Mouse (Mus musculus): Measurements from ENCODE around the gene Specc1. TPM values are rescaled to one million over a fixed set of nuclear protein-coding genes. Genes with fewer than 3 reads are reported as not detected.

Gene Specc1
- polyA plus RNA-seq, 1 experiment = 2.1 TPM

DNA sequence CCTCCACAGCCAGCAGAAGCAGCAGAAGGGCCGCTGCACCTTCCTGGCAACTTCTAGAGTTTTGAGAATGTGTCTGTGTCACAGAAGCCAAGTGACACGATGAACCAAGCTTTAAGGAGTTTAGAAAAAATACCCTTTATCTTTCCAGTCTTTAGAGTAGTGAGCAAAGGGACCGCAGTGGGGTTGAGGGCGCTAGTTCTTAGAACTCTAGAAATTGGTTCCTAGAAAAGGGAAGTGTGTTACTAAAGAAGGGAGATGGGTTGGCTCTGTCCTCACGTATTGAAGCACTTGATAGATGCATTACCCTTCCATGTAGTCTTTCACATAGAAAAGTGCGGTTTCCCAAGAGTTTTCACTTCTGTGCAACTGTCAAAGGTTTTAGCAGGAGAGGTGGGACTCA is 191.9 kb downstream of the Specc1 start:
- Histone ChIP-seq H3K36me3 (ENCODE audit: control insufficient read depth, insufficient read depth, low read length) (no peaks in the 10 kb centered on the region), H3K27me3 (ENCODE audit: control insufficient read depth, insufficient read depth, low read length) (no peaks in the 10 kb centered on the region), H3K27ac (ENCODE audit: control insufficient read depth, insufficient read depth, low read length) (no peak overlapping the region), H3K4me3 (ENCODE audit: control insufficient read depth, insufficient read depth, low read length) (no peak overlapping the region), H3K4me1 (replicated peaks; ENCODE audit: control insufficient read depth, insufficient read depth, low read length) (no peaks in the 10 kb centered on the region)
- no peak for DNase-seq
- WGBS = 9% methylated on average over 6 of the region's 6 CpGs
- TF ChIP-seq CTCF (IDR thresholded peaks at IDR 0.05; ENCODE audit: borderline replicate concordance, control insufficient read depth, extremely low read depth, insufficient read depth, low read length, poor library complexity) (no peak), POLR2A (IDR thresholded peaks at IDR 0.05; ENCODE audit: control insufficient read depth, extremely low read depth, insufficient read depth, low read length, poor library complexity) (no peak)

DNA sequence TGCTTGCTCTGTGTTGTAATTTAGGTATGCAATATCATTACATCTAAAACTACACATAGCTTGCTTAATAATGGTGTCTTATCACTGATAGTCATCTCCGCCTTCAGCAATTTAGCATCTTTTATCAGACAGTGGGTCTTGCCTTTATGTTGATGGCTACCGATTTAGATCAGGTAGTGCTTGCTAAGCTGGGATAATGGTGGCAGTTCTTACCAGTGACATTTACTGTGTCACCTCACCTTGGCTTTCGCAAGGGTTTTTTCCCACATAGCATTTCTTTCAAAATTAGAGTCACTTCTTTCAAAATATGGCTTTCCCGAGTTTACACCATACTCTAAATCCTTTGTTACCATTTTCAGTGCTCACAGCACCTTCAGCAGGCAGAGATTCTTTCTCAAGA is 196.5 kb downstream of the Specc1 start:
- no peaks in the 10 kb centered on the region for H3K27me3 ChIP-seq (ENCODE audit: control insufficient read depth, insufficient read depth, low read length)
- no peaks in the 10 kb centered on the region for H3K36me3 ChIP-seq (ENCODE audit: control insufficient read depth, insufficient read depth, low read length)
- no peak overlapping the region for H3K27ac ChIP-seq (ENCODE audit: control insufficient read depth, insufficient read depth, low read length)
- no peak overlapping the region for H3K4me3 ChIP-seq (ENCODE audit: control insufficient read depth, insufficient read depth, low read length)
- H3K4me1 ChIP-seq (replicated peaks; ENCODE audit: control insufficient read depth, insufficient read depth, low read length) = no peaks in the 10 kb centered on the region
- no peak for DNase-seq
- WGBS = 93% methylated on average over 4 of the region's 4 CpGs
- TF ChIP-seq CTCF (IDR thresholded peaks at IDR 0.05; ENCODE audit: borderline replicate concordance, control insufficient read depth, extremely low read depth, insufficient read depth, low read length, poor library complexity) = no peak
- no peak for TF ChIP-seq POLR2A (IDR thresholded peaks at IDR 0.05; ENCODE audit: control insufficient read depth, extremely low read depth, insufficient read depth, low read length, poor library complexity)

DNA sequence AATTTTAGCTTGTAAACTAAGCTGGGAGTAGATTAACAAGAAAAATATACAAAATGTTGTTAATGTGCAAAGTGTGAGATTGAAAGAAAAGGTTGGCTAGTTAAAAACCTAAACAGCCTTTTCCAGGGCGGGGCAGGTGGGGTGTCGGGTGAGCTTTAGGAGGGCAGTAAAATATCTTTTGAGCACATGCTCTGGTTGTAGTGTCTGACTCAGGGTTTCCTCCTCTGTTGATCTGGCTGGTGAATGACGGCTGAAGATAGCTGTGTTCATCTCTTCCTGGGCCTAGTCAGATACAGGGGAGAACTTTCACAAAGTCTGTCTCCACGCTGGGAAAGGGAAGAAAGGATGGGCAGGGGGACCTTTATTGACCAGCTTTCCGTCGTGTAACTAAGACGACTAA is 203.2 kb downstream of the Specc1 start:
- 95% methylated on average over 7 of the region's 7 CpGs for WGBS
- Histone ChIP-seq H3K36me3 (ENCODE audit: control insufficient read depth, insufficient read depth, low read length) (no peaks in the 10 kb centered on the region), H3K4me3 (ENCODE audit: control insufficient read depth, insufficient read depth, low read length) (no peak overlapping the region), H3K27me3 (ENCODE audit: control insufficient read depth, insufficient read depth, low read length) (no peaks in the 10 kb centered on the region), H3K4me1 (replicated peaks; ENCODE audit: control insufficient read depth, insufficient read depth, low read length) (no peaks in the 10 kb centered on the region), H3K27ac (ENCODE audit: control insufficient read depth, insufficient read depth, low read length) (no peak overlapping the region)
- no peak for DNase-seq
- TF ChIP-seq CTCF (IDR thresholded peaks at IDR 0.05; ENCODE audit: borderline replicate concordance, control insufficient read depth, extremely low read depth, insufficient read depth, low read length, poor library complexity) = no peak
- TF ChIP-seq POLR2A (IDR thresholded peaks at IDR 0.05; ENCODE audit: control insufficient read depth, extremely low read depth, insufficient read depth, low read length, poor library complexity) = no peak

DNA sequence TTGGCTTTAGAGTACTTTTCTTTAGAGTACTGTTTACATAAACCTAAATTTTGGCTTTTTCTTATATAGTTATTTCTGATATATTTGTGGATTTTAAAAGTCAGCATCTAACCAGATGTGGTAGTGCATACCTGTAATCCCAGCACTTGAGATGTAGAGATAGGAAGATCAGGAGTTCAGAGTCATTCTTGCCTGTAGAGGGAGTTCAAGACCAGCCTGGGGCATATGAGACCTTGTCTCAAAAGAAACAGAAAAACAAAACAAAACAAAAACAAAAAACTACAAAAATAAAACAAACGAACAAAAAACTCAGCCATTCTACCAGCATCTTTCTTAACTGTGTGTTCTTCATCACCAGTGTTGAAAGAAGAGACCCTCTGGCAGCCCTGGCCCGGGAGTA is 204.9 kb downstream of the Specc1 start:
- Histone ChIP-seq H3K27me3 (ENCODE audit: control insufficient read depth, insufficient read depth, low read length) (no peaks in the 10 kb centered on the region), H3K36me3 (ENCODE audit: control insufficient read depth, insufficient read depth, low read length) (no peaks in the 10 kb centered on the region), H3K27ac (ENCODE audit: control insufficient read depth, insufficient read depth, low read length) (no peak overlapping the region), H3K4me3 (ENCODE audit: control insufficient read depth, insufficient read depth, low read length) (no peak overlapping the region), H3K4me1 (replicated peaks; ENCODE audit: control insufficient read depth, insufficient read depth, low read length) (no peaks in the 10 kb centered on the region)
- no peak for DNase-seq
- WGBS = 96% methylated on average over 2 of the region's 2 CpGs
- TF ChIP-seq CTCF (IDR thresholded peaks at IDR 0.05; ENCODE audit: borderline replicate concordance, control insufficient read depth, extremely low read depth, insufficient read depth, low read length, poor library complexity) (no peak), POLR2A (IDR thresholded peaks at IDR 0.05; ENCODE audit: control insufficient read depth, extremely low read depth, insufficient read depth, low read length, poor library complexity) (no peak)

DNA sequence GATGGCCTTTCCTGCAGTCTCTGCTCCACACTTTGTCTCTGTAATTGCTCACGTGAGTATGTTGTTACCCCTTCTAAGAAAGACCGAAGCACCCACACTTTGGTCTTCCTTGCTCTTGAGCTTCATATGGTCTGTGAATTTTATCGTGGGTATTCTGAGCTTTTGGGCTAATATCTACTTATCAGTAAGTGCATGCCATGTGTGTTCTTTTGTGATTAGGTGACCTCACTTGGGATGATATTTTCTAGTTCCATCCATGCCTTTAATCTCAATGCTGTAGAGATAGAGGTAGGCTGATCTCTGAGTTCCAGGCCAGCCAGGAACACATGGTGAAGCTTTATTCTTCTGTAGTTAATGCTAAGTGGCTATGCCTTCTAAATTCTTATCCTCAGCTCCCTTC is 207.8 kb downstream of the Specc1 start:
- DNase-seq = no peak
- Histone ChIP-seq H3K27me3 (ENCODE audit: control insufficient read depth, insufficient read depth, low read length) (no peaks in the 10 kb centered on the region), H3K4me3 (ENCODE audit: control insufficient read depth, insufficient read depth, low read length) (no peak overlapping the region), H3K4me1 (replicated peaks; ENCODE audit: control insufficient read depth, insufficient read depth, low read length) (no peaks in the 10 kb centered on the region), H3K36me3 (ENCODE audit: control insufficient read depth, insufficient read depth, low read length) (no peaks in the 10 kb centered on the region), H3K27ac (ENCODE audit: control insufficient read depth, insufficient read depth, low read length) (no peak overlapping the region)
- TF ChIP-seq POLR2A (IDR thresholded peaks at IDR 0.05; ENCODE audit: control insufficient read depth, extremely low read depth, insufficient read depth, low read length, poor library complexity) (no peak), CTCF (IDR thresholded peaks at IDR 0.05; ENCODE audit: borderline replicate concordance, control insufficient read depth, extremely low read depth, insufficient read depth, low read length, poor library complexity) (no peak)
- WGBS = 98% methylated on average over 3 of the region's 3 CpGs

DNA sequence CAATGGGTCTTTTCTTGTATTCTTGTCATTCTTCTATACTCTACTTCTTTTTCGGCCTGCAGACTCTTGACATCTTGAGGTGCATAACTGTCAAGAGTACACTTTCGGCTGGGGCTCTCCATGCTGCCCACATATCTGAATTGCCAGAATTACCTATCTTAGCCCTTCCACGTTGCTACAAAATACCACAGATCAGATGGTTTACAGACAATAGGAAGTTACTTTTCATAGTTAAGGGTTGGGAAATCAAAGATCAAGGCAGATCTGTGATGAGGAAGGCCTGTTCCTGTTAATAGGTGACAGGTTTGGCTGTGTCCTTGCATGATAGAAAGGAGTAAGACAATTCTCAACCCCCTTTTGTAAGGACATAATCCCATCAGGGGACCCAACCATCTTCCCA is 209.9 kb downstream of the Specc1 start:
- Histone ChIP-seq H3K36me3 (ENCODE audit: control insufficient read depth, insufficient read depth, low read length) (no peaks in the 10 kb centered on the region), H3K27ac (ENCODE audit: control insufficient read depth, insufficient read depth, low read length) (no peak overlapping the region), H3K27me3 (ENCODE audit: control insufficient read depth, insufficient read depth, low read length) (no peaks in the 10 kb centered on the region), H3K4me3 (ENCODE audit: control insufficient read depth, insufficient read depth, low read length) (no peak overlapping the region), H3K4me1 (replicated peaks; ENCODE audit: control insufficient read depth, insufficient read depth, low read length) (no peaks in the 10 kb centered on the region)
- TF ChIP-seq CTCF (IDR thresholded peaks at IDR 0.05; ENCODE audit: borderline replicate concordance, control insufficient read depth, extremely low read depth, insufficient read depth, low read length, poor library complexity) (no peak), POLR2A (IDR thresholded peaks at IDR 0.05; ENCODE audit: control insufficient read depth, extremely low read depth, insufficient read depth, low read length, poor library complexity) (no peak)
- DNase-seq = no peak
- WGBS = 70% methylated on average over 3 of the region's 3 CpGs

DNA sequence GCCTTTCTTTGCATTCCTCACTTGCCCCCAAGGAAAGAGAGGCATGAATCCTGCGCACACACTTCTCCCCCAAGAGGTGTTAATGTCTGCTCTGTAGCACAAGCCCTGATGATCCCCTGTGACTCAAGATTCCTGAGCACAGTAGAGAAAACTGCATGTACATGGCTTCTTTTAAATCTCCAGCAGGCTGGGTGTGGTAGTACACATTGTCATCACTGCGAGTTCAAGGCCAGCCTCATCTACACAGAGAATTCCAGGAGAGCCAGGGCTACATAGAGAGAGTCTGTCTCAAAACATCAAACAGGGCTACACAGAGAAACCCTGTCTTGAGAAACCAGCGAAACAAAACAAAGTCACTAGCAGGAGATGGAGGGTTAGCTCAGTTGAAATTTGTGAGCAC is 211.6 kb downstream of the Specc1 start:
- no peaks in the 10 kb centered on the region for H3K36me3 ChIP-seq (ENCODE audit: control insufficient read depth, insufficient read depth, low read length)
- no peak overlapping the region for H3K27ac ChIP-seq (ENCODE audit: control insufficient read depth, insufficient read depth, low read length)
- H3K27me3 ChIP-seq (ENCODE audit: control insufficient read depth, insufficient read depth, low read length) = no peaks in the 10 kb centered on the region
- over 99% methylated on average over 3 of the region's 3 CpGs for WGBS
- no peak overlapping the region for H3K4me3 ChIP-seq (ENCODE audit: control insufficient read depth, insufficient read depth, low read length)
- H3K4me1 ChIP-seq (replicated peaks; ENCODE audit: control insufficient read depth, insufficient read depth, low read length) = no peaks in the 10 kb centered on the region
- DNase-seq = no peak
- TF ChIP-seq CTCF (IDR thresholded peaks at IDR 0.05; ENCODE audit: borderline replicate concordance, control insufficient read depth, extremely low read depth, insufficient read depth, low read length, poor library complexity) (no peak), POLR2A (IDR thresholded peaks at IDR 0.05; ENCODE audit: control insufficient read depth, extremely low read depth, insufficient read depth, low read length, poor library complexity) (no peak)
